Mouse (Mus musculus) lung, adult 2 months (tissue): ENCODE results near the gene Gm10570. TPM values are rescaled to one million over a fixed set of nuclear protein-coding genes. Genes with fewer than 3 reads are reported as not detected.

Source experiments
- DNase-seq: peaks from one replicate; pipeline ENCODE4 v3.0.0; 2022
- H3K4me1 ChIP-seq: fragments of 200-500 bp; 2 replicates; pipeline ENCODE4 v1.6.1; 2011; ENCODE audit warnings: low read length; ENCODE audit not compliant: control insufficient read depth, insufficient read depth
- H3K4me3 ChIP-seq: fragments of 200-500 bp; replicated peaks from 2 replicates; pipeline ENCODE3; 2011; ENCODE audit warnings: low read depth, mild to moderate bottlenecking, control low read depth, low read length; ENCODE audit errors: extremely low read depth
- CTCF ChIP-seq: fragments of 200-500 bp; IDR thresholded peaks from 2 replicates; pipeline ENCODE4 v1.5.1; 2011; ENCODE audit warnings: mild to moderate bottlenecking, low read length, control low read depth; ENCODE audit not compliant: insufficient read depth
- POLR2A ChIP-seq: fragments of 200-500 bp; IDR thresholded peaks from 2 replicates; pipeline ENCODE4 v1.6.1; 2011; ENCODE audit warnings: low read depth, mild to moderate bottlenecking, control low read depth, low read length, borderline replicate concordance; ENCODE audit errors: extremely low read depth
- WGBS: fragments of 180-500 bp; shearing (Covaris S2); methylation state at CpG from one replicate; pipeline ENCODE4 v1.1.7; 2018; 5-methylcytosine and 5-hydroxymethylcytosine counted together
- polyA plus RNA-seq: library from polyadenylated mRNA; depleted of rRNA; stranded (reverse); fragments of >200 nt; gene quantifications from 2 replicates; pipeline ENCODE4 v1.2.3, GENCODE M21; 2012

Gene Gm10570
- polyA plus RNA-seq, 1 experiment = not detected

- TF ChIP-seq CTCF = no peak
- no peak for TF ChIP-seq POLR2A
- H3K4me3 ChIP-seq = no peak overlapping the region
- no peaks in the 10 kb centered on the region for H3K4me1 ChIP-seq
- DNase-seq = no peak
- WGBS = 39% methylated on average over 5 of the region's 5 CpGs
Measured at GRCm38 (mm10) chr4:130323607-130324006, 15.1 kb upstream of the Gm10570 start.

DNA sequence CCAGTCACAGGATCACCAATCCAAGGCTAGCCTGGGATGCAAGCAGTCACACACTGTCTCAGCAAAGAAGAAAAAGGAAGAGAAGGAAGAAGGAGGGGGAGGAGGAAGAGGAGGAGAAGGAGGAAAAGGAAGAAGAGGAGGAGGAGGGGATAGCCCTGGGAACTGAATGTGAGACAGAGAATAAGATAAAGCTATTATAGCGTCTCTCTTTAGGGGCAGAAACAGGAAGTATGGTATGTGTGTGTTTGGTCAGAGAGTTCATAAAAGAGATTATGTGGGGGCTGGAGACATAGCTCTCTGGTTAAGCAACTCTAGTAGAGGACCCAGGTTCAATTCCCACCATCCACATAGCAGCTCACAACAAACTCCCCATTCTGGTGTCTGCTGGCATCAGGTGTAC, 14.7 kb upstream of the Gm10570 start:
- TF ChIP-seq CTCF (no peak), POLR2A (no peak)
- Histone ChIP-seq H3K4me1 (no peaks in the 10 kb centered on the region), H3K4me3 (no peak overlapping the region)
- no peak for DNase-seq
- WGBS = 50% methylated on average over 1 of the region's 1 CpGs

GRCm38 (mm10) chr4:130322567-130322966, 14.1 kb upstream of the Gm10570 start:
- 76% methylated on average over 7 of the region's 7 CpGs for WGBS
- no peak for DNase-seq
- Histone ChIP-seq H3K4me1 (no peaks in the 10 kb centered on the region), H3K4me3 (no peak overlapping the region)
- no peak for TF ChIP-seq POLR2A
- TF ChIP-seq CTCF = no peak

DNA sequence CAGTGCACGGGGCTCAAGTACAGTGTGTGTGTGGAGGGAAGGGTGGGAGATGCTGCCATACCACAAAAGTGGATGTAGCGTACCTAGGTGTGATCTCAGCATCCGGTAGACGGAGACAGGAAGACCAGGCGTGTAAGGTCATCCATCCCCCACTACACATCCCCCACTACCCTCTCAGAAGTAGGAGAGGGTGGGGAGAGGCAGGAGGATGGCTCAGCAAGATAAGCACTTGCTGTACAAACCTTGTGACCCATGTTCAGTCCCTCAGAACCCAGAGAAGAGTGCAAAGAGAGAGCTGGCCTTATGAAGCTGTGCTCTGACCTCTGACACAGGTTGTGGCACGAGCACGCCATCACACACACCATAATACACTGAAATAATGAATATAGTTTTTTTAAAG, 13.2 kb upstream of the Gm10570 start:
- no peak for DNase-seq
- 87% methylated on average over 7 of the region's 7 CpGs for WGBS
- TF ChIP-seq POLR2A (no peak), CTCF (no peak)
- Histone ChIP-seq H3K4me1 (no peaks in the 10 kb centered on the region), H3K4me3 (no peak overlapping the region)

DNA sequence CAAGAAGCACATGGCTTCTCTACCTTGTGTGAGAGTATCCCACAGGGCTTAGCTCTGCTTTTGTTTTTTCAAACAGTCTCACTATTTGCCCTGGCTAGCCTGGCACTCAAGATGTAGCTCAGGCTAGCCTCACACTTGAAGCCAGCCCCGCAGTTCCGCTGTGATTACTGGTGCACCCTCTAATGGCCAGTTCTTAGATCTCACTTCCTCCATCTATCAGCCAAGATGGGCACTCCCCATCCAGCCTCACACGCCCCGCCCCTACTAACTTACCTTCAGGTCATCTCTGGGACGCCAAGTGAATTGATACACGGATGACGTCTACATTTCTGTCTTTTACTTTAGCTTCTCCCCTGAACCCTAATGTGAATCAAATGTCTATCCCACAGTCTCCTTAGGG, 11.1 kb upstream of the Gm10570 start:
- 85% methylated on average over 7 of the region's 7 CpGs for WGBS
- no peak for DNase-seq
- no peak for TF ChIP-seq POLR2A
- no peak for TF ChIP-seq CTCF
- no peak overlapping the region for H3K4me3 ChIP-seq
- H3K4me1 ChIP-seq = no peaks in the 10 kb centered on the region

- no peak for DNase-seq
- Histone ChIP-seq H3K4me1 (no peaks in the 10 kb centered on the region), H3K4me3 (no peak overlapping the region)
- TF ChIP-seq POLR2A = no peak
- no peak for TF ChIP-seq CTCF
- 69% methylated on average over 3 of the region's 3 CpGs for WGBS
Measured at GRCm38 (mm10) chr4:130318122-130318521, 9.6 kb upstream of the Gm10570 start.

DNA sequence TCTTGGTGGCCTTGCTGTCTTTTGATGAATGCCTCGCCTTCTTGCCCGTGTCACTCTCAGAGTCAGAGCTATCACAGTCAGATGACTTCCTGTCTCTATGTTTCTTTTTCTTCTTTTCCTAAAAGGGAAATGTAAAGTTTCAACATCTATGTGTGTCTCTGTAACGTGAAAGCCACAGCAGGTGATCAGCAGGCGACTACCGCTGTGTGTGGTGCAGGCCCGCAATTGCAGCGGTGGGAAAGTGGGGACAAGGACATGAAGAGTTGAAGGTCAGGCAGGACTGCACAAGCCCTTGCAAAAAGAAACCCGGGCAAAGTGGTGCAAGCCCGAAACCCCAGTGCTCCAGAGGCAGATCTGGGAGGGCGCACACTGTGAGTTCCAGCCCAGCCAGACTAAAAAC, 8.2 kb upstream of the Gm10570 start:
- TF ChIP-seq CTCF (no peak), POLR2A (no peak)
- WGBS = 75% methylated on average over 10 of the region's 10 CpGs
- no peak overlapping the region for H3K4me3 ChIP-seq
- DNase-seq = no peak
- no peaks in the 10 kb centered on the region for H3K4me1 ChIP-seq

DNA sequence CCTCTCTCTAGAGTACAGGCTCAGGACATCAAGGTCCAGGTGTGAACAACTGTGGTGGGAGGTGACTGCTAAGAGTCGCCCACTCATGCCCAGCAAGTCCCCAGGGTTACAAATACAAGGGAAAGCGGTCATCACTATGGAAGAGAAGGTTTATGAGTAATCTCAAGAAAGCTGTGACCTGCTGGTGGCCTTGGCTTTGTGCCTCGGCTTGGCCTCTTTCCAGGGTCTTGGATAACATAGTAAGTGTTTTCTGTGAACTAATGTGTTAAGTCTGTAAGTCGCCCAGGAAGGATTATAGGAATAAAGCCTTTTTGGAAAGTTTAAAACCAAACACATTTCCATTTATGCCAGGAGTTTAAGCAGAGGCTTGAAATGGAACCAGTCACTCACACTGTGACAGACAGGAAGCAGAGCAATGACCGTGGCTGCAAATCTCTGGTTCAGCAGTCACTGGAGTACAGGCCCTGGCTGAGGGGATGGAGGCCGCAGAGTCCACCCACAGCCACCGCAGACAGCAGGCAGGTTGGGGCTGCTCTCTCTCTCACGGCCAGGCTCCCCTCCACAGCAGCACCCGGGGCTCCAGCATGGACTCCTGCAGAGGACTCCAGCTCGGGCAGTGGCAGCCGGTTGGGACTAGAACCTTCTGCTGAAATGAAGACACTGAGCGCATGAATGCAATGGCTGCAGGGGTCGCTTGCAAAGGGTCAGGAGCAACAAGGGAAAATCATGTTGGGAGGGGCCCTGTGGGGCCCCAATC, 7.5 kb upstream of the Gm10570 start:
- WGBS = 61% methylated on average over 13 of the region's 13 CpGs
- no peak for TF ChIP-seq POLR2A
- TF ChIP-seq CTCF = no peak
- no peak for DNase-seq
- Histone ChIP-seq H3K4me1 (no peaks in the 10 kb centered on the region), H3K4me3 (no peak overlapping the region)

DNA sequence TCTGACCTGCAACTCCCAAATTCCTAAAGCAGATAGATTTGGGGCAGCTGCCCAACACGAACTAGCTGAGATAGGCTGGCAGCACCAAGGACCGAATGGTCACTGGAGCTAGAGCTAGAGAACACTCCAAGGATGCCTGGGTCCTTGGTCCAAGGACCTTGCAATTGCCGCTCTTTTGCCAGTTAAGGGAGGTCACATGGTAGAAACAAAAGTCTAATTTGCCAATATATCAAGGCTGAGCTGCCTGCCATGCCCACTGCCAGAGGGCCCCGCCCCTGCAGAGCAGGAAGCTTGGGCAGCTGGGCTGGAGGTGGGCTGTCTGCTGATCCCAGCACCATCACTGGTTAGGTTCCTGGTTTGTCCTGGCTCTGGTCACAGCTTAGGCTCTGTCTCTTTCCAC, 5.1 kb upstream of the Gm10570 start:
- Histone ChIP-seq H3K4me3 (no peak overlapping the region), H3K4me1 (no peaks in the 10 kb centered on the region)
- WGBS = 86% methylated on average over 4 of the region's 4 CpGs
- TF ChIP-seq POLR2A (no peak), CTCF (no peak)
- no peak for DNase-seq

DNA sequence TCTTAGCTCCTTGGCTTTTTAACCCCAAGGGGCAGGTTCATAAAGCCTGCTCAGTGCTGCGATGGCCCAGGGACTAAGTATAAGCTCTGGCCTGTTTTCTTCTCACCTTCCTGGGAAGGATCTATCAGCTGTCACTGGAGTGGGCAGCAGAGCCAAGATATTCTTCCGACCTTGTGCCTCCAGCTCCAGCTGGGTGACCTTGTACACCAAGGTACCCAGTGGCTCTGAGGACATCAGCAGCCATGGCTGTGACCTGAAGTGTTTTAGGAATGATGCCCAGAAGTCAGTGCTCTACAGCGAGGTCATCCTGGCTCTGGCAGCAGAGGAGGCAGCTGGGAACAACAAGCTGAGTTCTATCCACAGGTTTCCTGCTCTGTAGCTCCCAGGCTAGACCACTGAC, 4.1 kb upstream of the Gm10570 start:
- Histone ChIP-seq H3K4me1 (no peaks in the 10 kb centered on the region), H3K4me3 (no peak overlapping the region)
- TF ChIP-seq CTCF = no peak
- DNase-seq = no peak
- 78% methylated on average over 3 of the region's 3 CpGs for WGBS
